Mouse (Mus musculus) hindbrain, embryonic 15.5 days (tissue): ENCODE data around the gene Kcnq2. TPM values are rescaled to one million over a fixed set of nuclear protein-coding genes. Genes with fewer than 3 reads are reported as not detected.

ENCODE experiments used
- ATAC-seq: fragments of 200-750 bp; cut with Nextera tagmentation; 2 replicates; pipeline ENCODE4 v1.8.0; 2017; ENCODE audit warnings: low read depth, moderate number of reproducible peaks, moderate TSS enrichment; ENCODE audit not compliant: low FRiP score
- H3K27ac ChIP-seq: fragments of 300-500 bp; sonication (generic); replicated peaks from 2 replicates; pipeline ENCODE4 v1.5.1; 2015; ENCODE audit warnings: mild to moderate bottlenecking, inconsistent platforms
- H3K27me3 ChIP-seq: fragments of 300-500 bp; sonication (generic); 2 replicates; pipeline ENCODE4 v1.6.1; 2015; ENCODE audit warnings: control low read depth, inconsistent platforms
- H3K36me3 ChIP-seq: fragments of 300-500 bp; sonication (generic); 2 replicates; pipeline ENCODE4 v1.6.1; 2015; ENCODE audit warnings: control low read depth, inconsistent platforms
- H3K4me1 ChIP-seq: fragments of 300-500 bp; sonication (generic); replicated peaks from 2 replicates; pipeline ENCODE4 v1.6.1; 2015; ENCODE audit warnings: control low read depth, inconsistent platforms
- H3K4me2 ChIP-seq: fragments of 300-500 bp; sonication (generic); 2 replicates; pipeline ENCODE4 v1.6.1; 2015; ENCODE audit warnings: moderate library complexity, mild to moderate bottlenecking, inconsistent platforms
- H3K4me3 ChIP-seq: fragments of 300-500 bp; sonication (generic); 2 replicates; pipeline ENCODE4 v1.5.1; 2015; ENCODE audit warnings: mild to moderate bottlenecking, inconsistent platforms
- H3K9ac ChIP-seq: fragments of 300-500 bp; sonication (generic); 2 replicates; pipeline ENCODE4 v1.6.1; 2015; ENCODE audit warnings: inconsistent platforms
- H3K9me3 ChIP-seq: fragments of 300-500 bp; sonication (generic); 2 replicates; pipeline ENCODE4 v1.6.1; 2016; ENCODE audit warnings: control low read depth, inconsistent platforms
- WGBS: fragments of 180-500 bp; shearing (Covaris S2); methylation state at CpG from one replicate; pipeline ENCODE4 v1.1.7; 2015; 5-methylcytosine and 5-hydroxymethylcytosine counted together
- polyA plus RNA-seq: library from polyadenylated mRNA; unstranded; fragments of >200 nt; fragmentation: Nextera tagmentation; extraction: Ambion mirVana; gene quantifications from 2 replicates; pipeline ENCODE4 v1.2.1, GENCODE M21; 2015

Kcnq2 gene
- polyA plus RNA-seq, 1 experiment from 2014 or later: 50.4 TPM

- Histone ChIP-seq H3K4me2 (no peak overlapping the region), H3K27ac (no peak overlapping the region), H3K27me3 (no peaks in the 10 kb centered on the region), H3K4me3 (no peak overlapping the region), H3K9ac (no peak overlapping the region), H3K4me1 (peaks cover 24% of the 10 kb centered on the region), H3K36me3 (no peaks in the 10 kb centered on the region; the same call in 1 of the 2 replicates), H3K9me3 (no peaks in the 10 kb centered on the region)
- ATAC-seq: no peak
- WGBS: 92% methylated on average over 7 of the region's 7 CpGs
Observed at GRCm38 (mm10) chr2:181035186-181035585, 99.9 kb downstream of the Kcnq2 start.

- no peaks in the 10 kb centered on the region; the same call in 1 of the 2 replicates for H3K36me3 ChIP-seq
- no peak overlapping the region for H3K9ac ChIP-seq
- no peak overlapping the region for H3K4me2 ChIP-seq
- ATAC-seq: no peak
- no peak overlapping the region for H3K4me3 ChIP-seq
- H3K9me3 ChIP-seq: no peaks in the 10 kb centered on the region
- WGBS: 55% methylated on average over 6 of the region's 6 CpGs
- H3K4me1 ChIP-seq: peaks cover 12% of the 10 kb centered on the region
- no peak overlapping the region for H3K27ac ChIP-seq
- no peaks in the 10 kb centered on the region for H3K27me3 ChIP-seq
Observed at GRCm38 (mm10) chr2:181033310-181033709, 101.8 kb downstream of the Kcnq2 start.

DNA sequence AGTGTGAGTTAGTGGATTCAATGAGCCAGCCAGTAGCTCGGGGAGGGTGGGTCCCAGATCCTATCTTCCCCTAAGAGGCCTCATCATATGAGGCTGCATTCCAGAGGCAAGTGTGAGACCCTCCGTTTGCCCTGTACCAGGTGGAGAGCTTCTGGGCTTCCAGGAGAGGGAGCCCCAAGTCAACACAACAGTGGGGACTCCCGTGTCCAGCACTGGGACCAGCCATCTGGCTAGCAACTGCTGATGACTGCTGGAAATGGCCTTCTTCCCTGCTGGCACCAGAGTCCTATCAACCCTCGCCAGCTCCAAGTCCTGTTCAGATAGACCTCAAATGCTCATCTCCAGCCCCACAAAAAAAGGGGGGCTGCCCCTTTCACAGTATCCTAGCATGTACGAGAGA, 102.7 kb downstream of the Kcnq2 start:
- Histone ChIP-seq H3K4me2 (no peak overlapping the region), H3K9ac (no peak overlapping the region), H3K4me3 (no peak overlapping the region), H3K27ac (no peak overlapping the region), H3K36me3 (no peaks in the 10 kb centered on the region; the same call in 1 of the 2 replicates), H3K27me3 (no peaks in the 10 kb centered on the region), H3K4me1 (peaks cover 3% of the 10 kb centered on the region; the same call in 1 of the 2 replicates), H3K9me3 (no peaks in the 10 kb centered on the region)
- WGBS: 46% methylated on average over 5 of the region's 5 CpGs
- 0 out of 2 replicates have a peak, but pooled peaks have one; percentile 55 for ATAC-seq

- peaks cover 7% of the 10 kb centered on the region; the same call in 1 of the 2 replicates for H3K4me1 ChIP-seq
- no peaks in the 10 kb centered on the region; the same call in 1 of the 2 replicates for H3K36me3 ChIP-seq
- H3K4me2 ChIP-seq: no peak overlapping the region
- no peak overlapping the region for H3K27ac ChIP-seq
- H3K9me3 ChIP-seq: no peaks in the 10 kb centered on the region
- no peak overlapping the region for H3K4me3 ChIP-seq
- ATAC-seq: no peak
- no peak overlapping the region for H3K9ac ChIP-seq
- 83% methylated on average over 11 of the region's 11 CpGs for WGBS
- no peaks in the 10 kb centered on the region for H3K27me3 ChIP-seq
Observed at GRCm38 (mm10) chr2:181031406-181031934, 103.6 kb downstream of the Kcnq2 start.

Other genes starting within 250 kb of the Kcnq2 start
- 50.1 and 54.9 TPM in 2 replicates for gene Ythdf1, start 214.4 kb downstream of the Kcnq2 start, polyA plus RNA-seq
- gene Birc7, start 206.3 kb downstream of the Kcnq2 start, polyA plus RNA-seq: 0.18 and 0.31 TPM in 2 replicates
- 95.5 and 106 TPM in 2 replicates for gene Nkain4, start 180.6 kb downstream of the Kcnq2 start, polyA plus RNA-seq
- 114 and 119 TPM in 2 replicates for gene Arfgap1, start 168.1 kb downstream of the Kcnq2 start, polyA plus RNA-seq
- 0.19 and 0.41 TPM in 2 replicates for gene Col20a1, start 148.8 kb downstream of the Kcnq2 start, polyA plus RNA-seq
- gene Chrna4, start 91.8 kb downstream of the Kcnq2 start, polyA plus RNA-seq: 40.7 and 42.0 TPM in 2 replicates
- 13.5 and 14.5 TPM in 2 replicates for gene Eef1a2, start 21.7 kb upstream of the Kcnq2 start, polyA plus RNA-seq
- 398 and 410 TPM in 2 replicates for gene Ppdpf, start 51.9 kb upstream of the Kcnq2 start, polyA plus RNA-seq
- not detected in 2 replicates for gene Ptk6, start 67.5 kb upstream of the Kcnq2 start, polyA plus RNA-seq
- 0.18 and 0.20 TPM in 2 replicates for gene Srms, start 77.9 kb upstream of the Kcnq2 start, polyA plus RNA-seq
- gene Fndc11, start 84.7 kb upstream of the Kcnq2 start, polyA plus RNA-seq: 0.14 and 0.26 TPM in 2 replicates
- gene Helz2, start 106.7 kb upstream of the Kcnq2 start, polyA plus RNA-seq: 0.26 and 0.39 TPM in 2 replicates
- gene Gmeb2, start 152.7 kb upstream of the Kcnq2 start, polyA plus RNA-seq: 14.9 and 15.1 TPM in 2 replicates
- gene Stmn3, start 179.2 kb upstream of the Kcnq2 start, polyA plus RNA-seq: 1,559 and 1,575 TPM in 2 replicates
- gene Rtel1, start 184.4 kb upstream of the Kcnq2 start, polyA plus RNA-seq: 40.6 and 44.4 TPM in 2 replicates
- 77.0 and 84.9 TPM in 2 replicates for gene Zgpat, start 229.6 kb upstream of the Kcnq2 start, polyA plus RNA-seq
- 81.2 and 82.7 TPM in 2 replicates for gene Arfrp1, start 230.1 kb upstream of the Kcnq2 start, polyA plus RNA-seq
- 51.6 and 56.5 TPM in 2 replicates for gene Lime1, start 244.8 kb upstream of the Kcnq2 start, polyA plus RNA-seq